Mouse (Mus musculus) neural tube, embryonic 11.5 days (tissue): ENCODE data around the gene Ift122. TPM values are rescaled to one million over a fixed set of nuclear protein-coding genes. Genes with fewer than 3 reads are reported as not detected.

Experiments
- ATAC-seq: fragments of 200-750 bp; cut with Nextera tagmentation; 2 replicates; pipeline ENCODE4 v1.8.0; 2017; ENCODE audit warnings: moderate number of reproducible peaks, mild to moderate bottlenecking, moderate TSS enrichment, moderate library complexity; ENCODE audit not compliant: insufficient read depth, low FRiP score, low TSS enrichment
- DNase-seq: peaks from one replicate; pipeline ENCODE4 v3.0.0-alpha.2; 2015; ENCODE audit warnings: low spot score
- H3K27ac ChIP-seq: fragments of 300-500 bp; sonication (generic); 2 replicates; pipeline ENCODE4 v1.5.1; 2014; ENCODE audit warnings: low read depth, mild to moderate bottlenecking, low read length
- H3K27me3 ChIP-seq: fragments of 300-500 bp; sonication (generic); 2 replicates; pipeline ENCODE4 v1.6.1; 2014; ENCODE audit warnings: mild to moderate bottlenecking, low read length, mixed read lengths; ENCODE audit not compliant: control insufficient read depth, insufficient read depth
- H3K36me3 ChIP-seq: fragments of 300-500 bp; sonication (generic); 2 replicates; pipeline ENCODE4 v1.6.1; 2014; ENCODE audit warnings: mild to moderate bottlenecking, low read length, moderate library complexity, mixed read lengths; ENCODE audit not compliant: control insufficient read depth, insufficient read depth
- H3K4me1 ChIP-seq: fragments of 300-500 bp; sonication (generic); 2 replicates; pipeline ENCODE4 v1.6.1; 2014; ENCODE audit warnings: low read length, mixed read lengths; ENCODE audit not compliant: control insufficient read depth, insufficient read depth
- H3K4me2 ChIP-seq: fragments of 300-500 bp; sonication (generic); 2 replicates; pipeline ENCODE4 v1.6.1; 2014; ENCODE audit warnings: low read depth, mild to moderate bottlenecking, moderate library complexity
- H3K4me3 ChIP-seq: fragments of 300-500 bp; sonication (generic); 2 replicates; pipeline ENCODE4 v1.5.1; 2014; ENCODE audit warnings: low read depth, low read length
- H3K9ac ChIP-seq: fragments of 300-500 bp; sonication (generic); 2 replicates; pipeline ENCODE4 v1.6.1; 2014; ENCODE audit warnings: mild to moderate bottlenecking, low read length
- H3K9me3 ChIP-seq: fragments of 300-500 bp; sonication (generic); 2 replicates; pipeline ENCODE4 v1.6.1; 2016; ENCODE audit warnings: low read length; ENCODE audit not compliant: control insufficient read depth
- WGBS: fragments of 180-500 bp; shearing (Covaris S2); extraction: QIAGEN DNeasy Blood & Tissue Kit; methylation state at CpG from one replicate; pipeline ENCODE4 v1.1.7; 2014; 5-methylcytosine and 5-hydroxymethylcytosine counted together
- polyA plus RNA-seq: library from polyadenylated mRNA; unstranded; fragments of >200 nt; fragmentation: Nextera tagmentation; extraction: Ambion mirVana; gene quantifications from 2 replicates; pipeline ENCODE4 v1.2.1, GENCODE M21; 2014

Ift122 gene
- polyA plus RNA-seq, 1 experiment from 2014 or later = 31.6 TPM

DNA sequence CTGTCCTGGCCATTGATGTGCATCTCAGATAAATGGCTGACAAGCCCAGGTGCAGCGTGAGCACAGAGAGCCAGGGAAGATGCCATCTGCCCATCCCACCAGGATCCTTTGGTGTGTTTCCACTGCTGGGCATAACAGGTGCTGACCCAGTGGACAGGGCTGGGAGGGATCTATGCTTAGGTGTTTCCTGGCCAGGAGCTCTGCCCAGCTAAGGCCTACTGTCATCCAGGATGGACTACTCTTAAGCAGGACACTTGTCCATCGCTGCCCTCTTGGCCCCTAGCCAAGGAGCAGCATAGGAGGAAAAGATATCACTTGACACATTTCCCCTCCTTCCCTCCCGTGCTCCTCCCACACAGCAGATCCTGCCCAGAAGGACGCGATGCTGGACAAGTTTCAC lies 63.3 kb downstream of the Ift122 start:
- H3K9me3 ChIP-seq = no peaks in the 10 kb centered on the region
- no peak overlapping the region for H3K27ac ChIP-seq
- H3K4me2 ChIP-seq = no peak overlapping the region
- H3K4me1 ChIP-seq = no peaks in the 10 kb centered on the region
- H3K36me3 ChIP-seq = no peaks in the 10 kb centered on the region
- no peak for DNase-seq
- WGBS = 78% methylated on average over 5 of the region's 5 CpGs
- H3K9ac ChIP-seq = no peak overlapping the region
- no peak overlapping the region for H3K4me3 ChIP-seq
- no peaks in the 10 kb centered on the region for H3K27me3 ChIP-seq
- ATAC-seq = no peak

DNA sequence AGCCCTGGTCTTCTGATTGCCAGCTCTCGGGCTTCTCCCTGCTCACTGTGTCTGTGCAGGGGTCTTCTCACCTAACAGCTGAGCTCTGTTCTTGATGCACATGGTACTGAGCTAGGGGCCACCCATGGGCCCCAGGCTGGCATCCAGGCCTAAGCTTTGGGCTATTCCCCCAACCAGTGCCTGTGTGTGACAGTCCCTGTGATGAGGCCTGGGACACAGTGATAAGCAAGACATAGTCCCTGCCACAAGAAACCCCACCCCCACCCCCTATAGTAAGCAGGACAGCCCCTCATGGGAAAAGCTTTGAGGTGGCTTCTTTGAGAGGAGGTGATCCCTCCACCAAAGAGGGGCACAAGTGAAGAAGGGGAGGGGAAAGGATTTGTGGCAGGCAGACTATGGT lies 65.3 kb downstream of the Ift122 start:
- Histone ChIP-seq H3K36me3 (no peaks in the 10 kb centered on the region), H3K27ac (no peak overlapping the region), H3K4me3 (no peak overlapping the region), H3K27me3 (no peaks in the 10 kb centered on the region), H3K4me1 (no peaks in the 10 kb centered on the region), H3K4me2 (no peak overlapping the region), H3K9ac (no peak overlapping the region), H3K9me3 (no peaks in the 10 kb centered on the region)
- ATAC-seq = no peak
- DNase-seq = no peak
- 94% methylated on average over 1 of the region's 1 CpGs for WGBS

DNA sequence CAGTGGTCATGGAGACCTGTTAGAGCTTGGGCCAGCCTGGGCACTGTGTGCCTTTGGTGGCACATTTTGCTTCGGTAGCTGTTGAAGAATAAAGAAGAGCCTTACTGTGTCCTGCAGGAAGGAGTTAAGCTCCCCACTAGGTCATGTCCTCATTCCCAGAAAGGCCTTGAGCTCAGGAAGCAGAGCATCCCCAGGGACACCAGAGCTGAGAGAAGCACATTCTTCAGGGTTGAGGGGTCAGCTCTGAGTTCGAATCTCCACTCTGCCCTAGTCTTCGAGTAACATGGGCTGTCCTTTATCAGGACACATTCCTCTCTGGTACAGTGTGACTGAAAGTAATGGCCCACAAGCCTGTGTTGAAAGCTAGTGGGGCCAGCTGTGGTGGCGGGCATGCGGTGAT lies 66.6 kb downstream of the Ift122 start:
- 89% methylated on average over 5 of the region's 5 CpGs for WGBS
- H3K4me1 ChIP-seq = no peaks in the 10 kb centered on the region
- no peak overlapping the region for H3K4me2 ChIP-seq
- no peaks in the 10 kb centered on the region for H3K36me3 ChIP-seq
- no peak overlapping the region for H3K4me3 ChIP-seq
- no peak for DNase-seq
- H3K27me3 ChIP-seq = no peaks in the 10 kb centered on the region
- no peak overlapping the region for H3K27ac ChIP-seq
- no peaks in the 10 kb centered on the region for H3K9me3 ChIP-seq
- no peak overlapping the region for H3K9ac ChIP-seq
- ATAC-seq = no peak

DNA sequence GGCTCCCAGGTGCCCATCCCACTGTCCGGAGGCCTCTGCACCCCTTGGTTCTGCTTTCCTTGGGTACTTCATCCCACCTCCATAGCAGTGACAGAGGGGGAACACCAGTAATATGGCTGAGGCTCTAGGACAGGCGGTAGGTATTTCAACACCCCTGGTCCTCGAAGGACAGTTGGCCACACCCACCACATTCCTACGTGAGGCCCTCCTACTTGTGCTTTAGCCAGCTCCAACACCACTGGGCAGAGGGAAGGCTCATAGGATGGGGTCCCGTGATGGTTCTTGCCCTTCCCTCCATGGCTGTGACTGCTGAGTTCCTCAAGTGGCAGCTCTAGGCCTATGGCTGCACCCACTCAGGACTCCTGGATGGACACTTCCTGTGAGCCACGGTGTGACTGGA lies 71.6 kb downstream of the Ift122 start:
- Histone ChIP-seq H3K4me2 (no peak overlapping the region), H3K9ac (no peak overlapping the region), H3K9me3 (no peaks in the 10 kb centered on the region), H3K27ac (no peak overlapping the region), H3K27me3 (no peaks in the 10 kb centered on the region), H3K4me1 (no peaks in the 10 kb centered on the region), H3K36me3 (no peaks in the 10 kb centered on the region), H3K4me3 (no peak overlapping the region)
- no peak for DNase-seq
- ATAC-seq = no peak
- 51% methylated on average over 6 of the region's 6 CpGs for WGBS

DNA sequence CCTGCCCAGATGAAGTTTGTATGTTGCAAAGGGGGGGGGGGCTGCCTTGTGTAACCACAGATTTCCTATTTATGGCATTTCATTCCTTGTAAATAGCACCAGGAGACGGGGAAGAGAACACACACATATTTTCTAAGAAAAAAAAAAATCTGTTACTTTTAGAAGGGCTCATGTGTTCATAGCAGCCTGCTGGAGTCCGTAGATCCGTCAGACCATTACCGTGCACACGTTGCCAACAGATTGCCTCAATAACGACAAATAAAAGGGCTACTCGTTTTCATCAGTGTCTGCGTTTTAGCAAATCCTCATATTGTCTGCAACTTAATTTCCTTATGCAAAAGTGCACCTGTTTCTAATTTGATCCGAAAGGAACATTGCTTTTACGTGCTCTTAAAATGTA lies 73.1 kb downstream of the Ift122 start:
- no peak overlapping the region for H3K9ac ChIP-seq
- H3K4me1 ChIP-seq = no peaks in the 10 kb centered on the region
- no peaks in the 10 kb centered on the region for H3K9me3 ChIP-seq
- no peak overlapping the region for H3K4me3 ChIP-seq
- no peaks in the 10 kb centered on the region for H3K27me3 ChIP-seq
- WGBS = 88% methylated on average over 10 of the region's 10 CpGs
- H3K4me2 ChIP-seq = no peak overlapping the region
- ATAC-seq = no peak
- no peak for DNase-seq
- H3K36me3 ChIP-seq = no peaks in the 10 kb centered on the region
- H3K27ac ChIP-seq = no peak overlapping the region

DNA sequence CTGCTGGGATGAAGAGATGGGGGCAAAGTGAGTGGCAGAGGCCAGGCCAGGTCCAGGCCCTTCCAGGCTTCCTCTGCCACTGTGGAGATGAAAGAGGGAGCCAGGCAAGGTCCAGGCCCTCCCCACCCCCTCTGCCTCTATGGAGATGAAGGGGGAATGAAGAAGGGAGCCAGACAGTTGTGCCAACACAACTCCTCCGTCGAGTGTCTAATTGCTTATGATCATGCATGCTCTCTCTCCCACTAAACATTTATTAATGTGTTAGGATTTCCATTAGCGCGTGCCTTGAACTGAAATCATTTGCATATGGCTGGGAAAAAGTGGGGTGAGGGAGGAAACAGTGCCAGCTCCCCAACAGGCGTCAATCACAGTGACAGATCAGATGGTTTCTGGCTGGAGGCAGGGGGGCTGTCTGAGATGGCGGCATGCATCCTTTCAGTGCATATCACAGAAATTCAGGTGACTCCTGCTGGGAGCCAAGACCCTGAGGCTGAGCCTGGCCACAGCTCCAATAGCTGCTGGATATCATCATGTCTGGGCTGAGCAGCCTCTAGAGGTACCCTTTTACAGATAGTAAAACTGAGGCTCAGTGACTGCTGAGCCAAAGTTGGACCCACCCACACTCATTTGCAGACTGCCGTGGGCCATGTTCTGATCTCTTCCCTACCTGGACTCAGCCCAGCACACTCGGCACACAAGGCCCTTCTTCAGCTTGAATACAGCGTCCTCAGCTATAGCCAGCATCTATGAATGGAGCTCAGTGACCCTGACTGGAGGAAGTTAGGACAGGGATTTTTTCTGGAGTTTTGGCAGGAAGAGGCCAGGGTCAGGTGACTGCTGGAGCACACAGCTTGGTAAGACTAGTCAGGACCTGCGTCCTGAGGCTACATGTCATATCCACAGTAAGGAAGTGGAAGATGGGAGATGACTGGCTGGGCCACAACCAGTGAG lies 74.3 kb downstream of the Ift122 start:
- no peak for DNase-seq
- Histone ChIP-seq H3K27ac (no peak overlapping the region), H3K4me3 (no peak overlapping the region), H3K4me2 (no peak overlapping the region), H3K36me3 (no peaks in the 10 kb centered on the region), H3K4me1 (no peaks in the 10 kb centered on the region), H3K27me3 (no peaks in the 10 kb centered on the region), H3K9me3 (no peaks in the 10 kb centered on the region), H3K9ac (no peak overlapping the region)
- ATAC-seq = no peak
- 80% methylated on average over 10 of the region's 10 CpGs for WGBS

DNA sequence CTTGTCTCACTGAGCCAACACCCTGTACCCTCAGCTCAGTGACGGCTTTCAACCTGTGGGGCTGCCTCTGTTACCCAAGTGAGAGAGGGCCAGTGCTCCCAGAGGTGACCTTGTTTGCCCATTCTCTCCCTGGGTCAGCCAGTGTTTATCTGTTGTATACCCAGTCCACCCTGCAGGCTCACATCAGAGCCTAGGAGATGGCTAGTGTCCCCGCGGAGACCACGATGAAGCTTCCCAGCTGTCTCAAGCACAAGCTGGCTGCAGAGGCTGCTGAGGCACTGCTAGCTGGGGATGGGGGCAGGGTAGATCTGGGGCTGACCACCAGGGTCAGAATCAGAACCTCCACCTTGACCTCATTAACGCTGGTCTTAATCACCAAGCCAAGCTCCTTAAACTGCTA lies 76.7 kb downstream of the Ift122 start:
- DNase-seq (no peak), ATAC-seq (no peak)
- no peaks in the 10 kb centered on the region for H3K36me3 ChIP-seq
- no peak overlapping the region for H3K27ac ChIP-seq
- no peak overlapping the region for H3K9ac ChIP-seq
- no peaks in the 10 kb centered on the region for H3K4me1 ChIP-seq
- H3K4me2 ChIP-seq = no peak overlapping the region
- no peak overlapping the region for H3K4me3 ChIP-seq
- no peaks in the 10 kb centered on the region for H3K9me3 ChIP-seq
- WGBS = 72% methylated on average over 5 of the region's 5 CpGs
- H3K27me3 ChIP-seq = no peaks in the 10 kb centered on the region

DNA sequence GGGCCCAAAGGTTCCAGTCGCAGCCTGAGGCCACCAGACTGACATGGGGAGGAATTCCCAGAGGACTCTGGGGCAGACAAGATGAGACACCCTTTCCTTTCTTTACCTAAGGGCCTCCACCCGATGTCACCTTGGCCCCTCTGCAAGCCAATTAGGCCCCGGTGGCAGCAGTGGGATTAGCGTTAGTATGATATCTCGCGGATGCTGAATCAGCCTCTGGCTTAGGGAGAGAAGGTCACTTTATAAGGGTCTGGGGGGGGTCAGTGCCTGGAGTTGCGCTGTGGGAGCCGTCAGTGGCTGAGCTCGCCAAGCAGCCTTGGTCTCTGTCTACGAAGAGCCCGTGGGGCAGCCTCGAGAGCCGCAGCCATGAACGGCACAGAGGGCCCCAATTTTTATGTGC lies 78.4 kb downstream of the Ift122 start, which contains the start of gene Rho:
Gene Rho, plus strand, starts transcription at position 110 of the 400 bp plus-strand sequence.
- H3K27me3 ChIP-seq = no peaks in the 10 kb centered on the region
- H3K4me1 ChIP-seq = no peaks in the 10 kb centered on the region
- WGBS = 88% methylated on average over 14 of the region's 14 CpGs
- H3K9ac ChIP-seq = no peak within 1 kb of the TSS
- no peaks in the 10 kb centered on the region for H3K9me3 ChIP-seq
- no peaks in the 10 kb centered on the region for H3K36me3 ChIP-seq
- no peak for ATAC-seq
- H3K27ac ChIP-seq = no peak within 1 kb of the TSS
- H3K4me3 ChIP-seq = no peak within 1 kb of the TSS
- no peak within 1 kb of the TSS for H3K4me2 ChIP-seq
- DNase-seq = no peak

DNA sequence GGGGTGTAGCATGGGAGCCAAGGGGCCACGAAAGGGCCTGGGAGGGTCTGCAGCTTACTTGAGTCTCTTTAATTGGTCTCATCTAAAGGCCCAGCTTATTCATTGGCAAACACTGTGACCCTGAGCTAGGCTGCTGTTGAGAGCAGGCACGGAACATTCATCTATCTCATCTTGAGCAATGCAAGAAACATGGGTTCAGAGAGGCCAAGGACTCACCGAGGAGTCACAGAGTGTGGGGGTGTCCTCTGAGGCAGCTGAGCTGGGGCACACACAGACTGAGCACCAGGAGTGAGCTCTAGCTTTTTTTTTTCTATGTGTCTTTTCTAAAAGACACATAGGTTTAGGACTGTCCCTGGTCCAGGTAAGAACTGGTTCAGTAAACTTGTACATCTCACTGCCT lies 79.1 kb downstream of the Ift122 start:
- ATAC-seq (no peak), DNase-seq (no peak)
- Histone ChIP-seq H3K4me2 (no peak overlapping the region), H3K9me3 (no peaks in the 10 kb centered on the region), H3K36me3 (no peaks in the 10 kb centered on the region), H3K27ac (no peak overlapping the region), H3K4me1 (no peaks in the 10 kb centered on the region), H3K9ac (no peak overlapping the region), H3K27me3 (no peaks in the 10 kb centered on the region), H3K4me3 (no peak overlapping the region)
- WGBS = 88% methylated on average over 3 of the region's 3 CpGs
